Mouse (Mus musculus) neural tube, embryonic 14.5 days (tissue): ENCODE measurements around the gene Ablim1. TPM values are rescaled to one million over a fixed set of nuclear protein-coding genes. Genes with fewer than 3 reads are reported as not detected.

Source experiments
- ATAC-seq: fragments of 200-750 bp; cut with Nextera tagmentation; 2 replicates; pipeline ENCODE4 v1.8.0; 2017; ENCODE audit warnings: low read depth, mild to moderate bottlenecking, moderate TSS enrichment, moderate library complexity
- H3K27ac ChIP-seq: fragments of 300-500 bp; sonication (generic); 2 replicates; pipeline ENCODE4 v1.5.1; 2014; ENCODE audit warnings: low read depth, mild to moderate bottlenecking, control low read depth, low read length, moderate library complexity, mixed read lengths
- H3K27me3 ChIP-seq: fragments of 300-500 bp; sonication (generic); 2 replicates; pipeline ENCODE4 v1.6.1; 2014; ENCODE audit warnings: low read length; ENCODE audit not compliant: control insufficient read depth, insufficient read depth
- H3K36me3 ChIP-seq: fragments of 300-500 bp; sonication (generic); 2 replicates; pipeline ENCODE4 v1.6.1; 2014; ENCODE audit warnings: low read length, mixed read lengths; ENCODE audit not compliant: control insufficient read depth, insufficient read depth
- H3K4me1 ChIP-seq: fragments of 300-500 bp; sonication (generic); 2 replicates; pipeline ENCODE4 v1.6.1; 2014; ENCODE audit warnings: low read length; ENCODE audit not compliant: control insufficient read depth, insufficient read depth
- H3K4me2 ChIP-seq: fragments of 300-500 bp; sonication (generic); 2 replicates; pipeline ENCODE4 v1.6.1; 2014; ENCODE audit warnings: mild to moderate bottlenecking, low read depth, low read length, control low read depth
- H3K4me3 ChIP-seq: fragments of 300-500 bp; sonication (generic); 2 replicates; pipeline ENCODE4 v1.5.1; 2014; ENCODE audit warnings: low read depth, low read length, control low read depth, mixed read lengths
- H3K9ac ChIP-seq: fragments of 300-500 bp; sonication (generic); replicated peaks from 2 replicates; pipeline ENCODE4 v1.6.1; 2014; ENCODE audit warnings: low read depth, mild to moderate bottlenecking, control low read depth, low read length, mixed read lengths
- H3K9me3 ChIP-seq: fragments of 300-500 bp; sonication (generic); 2 replicates; pipeline ENCODE4 v1.6.1; 2016; ENCODE audit warnings: low read length; ENCODE audit not compliant: control insufficient read depth
- WGBS: fragments of 180-500 bp; shearing (Covaris S2); extraction: QIAGEN DNeasy Blood & Tissue Kit; methylation state at CpG from one replicate; pipeline ENCODE4 v1.1.7; 2014; 5-methylcytosine and 5-hydroxymethylcytosine counted together
- polyA plus RNA-seq: library from polyadenylated mRNA; unstranded; fragments of >200 nt; fragmentation: Nextera tagmentation; extraction: Ambion mirVana; gene quantifications from 2 replicates; pipeline ENCODE4 v1.2.1, GENCODE M21; 2014

The Ablim1 gene
- polyA plus RNA-seq, 1 experiment from 2014 or later = 47.4 TPM

- WGBS = 59% methylated on average over 6 of the region's 6 CpGs
- ATAC-seq = no peak
Observed at GRCm38 (mm10) chr19:57277010-57277409, 37.7 kb downstream of the Ablim1 start.

GRCm38 (mm10) chr19:57275166-57275953 is 39.4 kb downstream of the Ablim1 start:
- H3K9ac ChIP-seq = no peak overlapping the region
- 0 out of 2 replicates have a peak, but pooled peaks cover 3% of the 10 kb centered on the region for H3K4me1 ChIP-seq
- WGBS = 46% methylated on average over 15 of the region's 15 CpGs
- no peaks in the 10 kb centered on the region for H3K27me3 ChIP-seq
- H3K4me2 ChIP-seq = no peak overlapping the region
- H3K9me3 ChIP-seq = no peaks in the 10 kb centered on the region
- ATAC-seq = no peak
- no peaks in the 10 kb centered on the region for H3K36me3 ChIP-seq
- H3K27ac ChIP-seq = no peak overlapping the region
- no peak overlapping the region for H3K4me3 ChIP-seq

More at GRCm38 (mm10) chr19:57277010-57277409, 37.7 kb downstream of the Ablim1 start:
- H3K27ac ChIP-seq = no peak overlapping the region
- H3K4me1 ChIP-seq = 0 out of 2 replicates have a peak, but pooled peaks cover 3% of the 10 kb centered on the region
- no peaks in the 10 kb centered on the region for H3K9me3 ChIP-seq
- H3K9ac ChIP-seq = no peak overlapping the region
- H3K27me3 ChIP-seq = no peaks in the 10 kb centered on the region
- no peak overlapping the region for H3K4me3 ChIP-seq
- H3K36me3 ChIP-seq = no peaks in the 10 kb centered on the region
- no peak overlapping the region for H3K4me2 ChIP-seq

GRCm38 (mm10) chr19:57274717-57275116 is 40.0 kb downstream of the Ablim1 start:
- Histone ChIP-seq H3K4me3 (no peak overlapping the region), H3K9ac (no peak overlapping the region), H3K27me3 (no peaks in the 10 kb centered on the region), H3K9me3 (no peaks in the 10 kb centered on the region), H3K4me1 (peaks cover 3% of the 10 kb centered on the region; the same call in 1 of the 2 replicates), H3K27ac (no peak overlapping the region), H3K36me3 (no peaks in the 10 kb centered on the region), H3K4me2 (no peak overlapping the region)
- no peak for ATAC-seq
- 27% methylated on average over 6 of the region's 6 CpGs for WGBS

- 53% methylated on average over 12 of the region's 12 CpGs for whole genome bisulfite sequencing
Observed at GRCm38 (mm10) chr19:57274286-57274685, 40.4 kb downstream of the Ablim1 start.

GRCm38 (mm10) chr19:57272824-57273613 is 41.7 kb downstream of the Ablim1 start:
- Histone ChIP-seq H3K9me3 (no peaks in the 10 kb centered on the region), H3K27me3 (no peaks in the 10 kb centered on the region), H3K4me2 (peak overlapping the region; percentile 8; the same call in 1 of the 2 replicates), H3K36me3 (no peaks in the 10 kb centered on the region), H3K27ac (no peak overlapping the region), H3K4me1 (peaks cover 11% of the 10 kb centered on the region; the same call in 1 of the 2 replicates), H3K4me3 (no peak overlapping the region), H3K9ac (no peak overlapping the region)
- no peak for ATAC-seq
- WGBS = 52% methylated on average over 13 of the region's 13 CpGs

More at GRCm38 (mm10) chr19:57274286-57274685, 40.4 kb downstream of the Ablim1 start:
- Histone ChIP-seq H3K4me2 (no peak overlapping the region), H3K9ac (no peak overlapping the region), H3K27me3 (no peaks in the 10 kb centered on the region), H3K4me1 (peaks cover 7% of the 10 kb centered on the region; the same call in 1 of the 2 replicates), H3K4me3 (no peak overlapping the region), H3K9me3 (no peaks in the 10 kb centered on the region), H3K27ac (no peak overlapping the region), H3K36me3 (no peaks in the 10 kb centered on the region)
- ATAC-seq = no peak

GRCm38 (mm10) chr19:57271757-57272156 is 43.0 kb downstream of the Ablim1 start:
- Histone ChIP-seq H3K27me3 (no peaks in the 10 kb centered on the region), H3K4me3 (no peak overlapping the region), H3K9me3 (no peaks in the 10 kb centered on the region), H3K36me3 (no peaks in the 10 kb centered on the region), H3K4me1 (peaks cover 8% of the 10 kb centered on the region; the same call in 1 of the 2 replicates), H3K9ac (no peak overlapping the region), H3K4me2 (no peak overlapping the region), H3K27ac (no peak overlapping the region)
- WGBS = 71% methylated on average over 16 of the region's 16 CpGs
- ATAC-seq = no peak

GRCm38 (mm10) chr19:57270711-57271110 is 44.0 kb downstream of the Ablim1 start:
- Histone ChIP-seq H3K9ac (no peak overlapping the region), H3K36me3 (no peaks in the 10 kb centered on the region), H3K9me3 (no peaks in the 10 kb centered on the region), H3K4me1 (peaks cover 8% of the 10 kb centered on the region; the same call in 1 of the 2 replicates), H3K4me3 (no peak overlapping the region), H3K4me2 (no peak overlapping the region), H3K27ac (no peak overlapping the region), H3K27me3 (no peaks in the 10 kb centered on the region)
- no peak for ATAC-seq
- WGBS = 90% methylated on average over 6 of the region's 6 CpGs

GRCm38 (mm10) chr19:57269791-57270190 is 44.9 kb downstream of the Ablim1 start:
- Histone ChIP-seq H3K9ac (no peak overlapping the region), H3K9me3 (no peaks in the 10 kb centered on the region), H3K4me2 (no peak overlapping the region), H3K4me1 (peaks cover 8% of the 10 kb centered on the region; the same call in 1 of the 2 replicates), H3K4me3 (no peak overlapping the region), H3K36me3 (no peaks in the 10 kb centered on the region), H3K27me3 (no peaks in the 10 kb centered on the region), H3K27ac (no peak overlapping the region)
- WGBS = 42% methylated on average over 6 of the region's 6 CpGs
- no peak for ATAC-seq

GRCm38 (mm10) chr19:57267531-57267930 is 47.2 kb downstream of the Ablim1 start:
- 68% methylated on average over 5 of the region's 5 CpGs for WGBS
- H3K9ac ChIP-seq = no peak overlapping the region
- no peak overlapping the region for H3K4me2 ChIP-seq
- no peaks in the 10 kb centered on the region for H3K9me3 ChIP-seq
- no peak for ATAC-seq
- peaks cover 8% of the 10 kb centered on the region; the same call in 1 of the 2 replicates for H3K4me1 ChIP-seq
- H3K27ac ChIP-seq = no peak overlapping the region
- no peak overlapping the region for H3K4me3 ChIP-seq
- H3K27me3 ChIP-seq = no peaks in the 10 kb centered on the region
- H3K36me3 ChIP-seq = no peaks in the 10 kb centered on the region
